Mouse (Mus musculus) cortical plate, adult 2 months (tissue): ENCODE measurements around the gene Def8.

Source experiments
- CTCF ChIP-seq: fragments of 200-500 bp; IDR thresholded peaks from 2 replicates; pipeline ENCODE4 v1.5.1; 2011; ENCODE audit warnings: mild to moderate bottlenecking, control low read depth, low read length; ENCODE audit not compliant: insufficient read depth; ENCODE audit errors: extremely low read depth
- POLR2A ChIP-seq: fragments of 200-500 bp; IDR thresholded peaks from 2 replicates; pipeline ENCODE4 v1.6.1; 2011; ENCODE audit warnings: mild to moderate bottlenecking, low read length, control low read depth; ENCODE audit not compliant: insufficient read depth; ENCODE audit errors: extremely low read depth

DNA sequence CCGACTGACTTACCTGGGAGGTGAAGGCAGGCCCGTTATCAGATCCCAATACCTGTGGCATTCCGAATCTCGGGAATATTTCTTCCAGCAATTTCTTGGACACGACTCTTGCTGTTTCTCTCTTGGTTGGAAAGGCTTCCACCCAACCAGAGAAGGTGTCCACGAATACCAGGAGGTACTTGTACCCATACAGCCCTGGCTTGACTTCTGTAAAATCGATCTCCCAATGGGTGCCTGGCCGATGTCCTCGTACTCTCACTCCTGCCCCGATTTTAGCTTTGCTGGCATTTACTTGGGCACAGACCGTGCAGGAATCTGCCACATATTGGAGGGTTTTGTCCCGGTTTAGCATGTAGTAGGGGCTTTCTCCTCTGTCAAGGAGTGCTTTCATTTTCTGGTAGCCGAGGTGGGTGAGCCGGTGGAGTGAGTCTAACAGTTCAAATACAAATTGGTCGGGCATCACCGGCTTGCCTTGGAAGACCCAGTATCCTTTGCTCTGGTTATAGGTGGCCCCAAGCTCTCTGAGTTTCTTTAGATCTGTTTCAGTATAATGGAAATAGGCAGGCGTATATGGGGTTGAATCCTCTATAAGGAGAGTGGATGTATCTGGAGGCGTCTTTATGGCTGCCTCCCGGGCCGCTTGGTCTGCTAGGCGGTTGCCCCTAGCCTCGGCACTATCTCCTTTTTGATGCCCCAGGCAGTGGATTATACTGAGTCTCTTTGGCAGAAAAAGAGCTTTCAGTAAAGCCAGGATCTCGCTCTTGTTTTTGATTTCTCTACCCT, 5.8 kb downstream of the Def8 start:
- TF ChIP-seq POLR2A (no peak), CTCF (no peak)
